Mouse (Mus musculus) midbrain, embryonic 14.5 days (tissue): ENCODE measurements around the gene Abhd17a. TPM values are rescaled to one million over a fixed set of nuclear protein-coding genes. Genes with fewer than 3 reads are reported as not detected.
A peak's percentile ranks its signal among the peaks of the same experiment; 100 is the strongest.

ENCODE experiments used
- ATAC-seq: fragments of 200-750 bp; cut with Nextera tagmentation; 2 replicates; pipeline ENCODE4 v1.8.0; 2017; ENCODE audit warnings: moderate number of reproducible peaks, moderate library complexity; ENCODE audit not compliant: low FRiP score, low TSS enrichment
- DNase-seq: peaks from one replicate; pipeline ENCODE4 v3.0.0-alpha.2; 2015
- H3K27ac ChIP-seq: fragments of 300-500 bp; sonication (generic); replicated peaks from 2 replicates; pipeline ENCODE4 v1.5.1; 2014; ENCODE audit warnings: mild to moderate bottlenecking, low read depth, low read length, moderate library complexity
- H3K27me3 ChIP-seq: fragments of 300-500 bp; sonication (generic); 2 replicates; pipeline ENCODE4 v1.6.1; 2014; ENCODE audit warnings: low read length, control low read depth, mixed read lengths; ENCODE audit not compliant: control insufficient read depth, insufficient read depth
- H3K36me3 ChIP-seq: fragments of 300-500 bp; sonication (generic); 2 replicates; pipeline ENCODE4 v1.6.1; 2014; ENCODE audit warnings: low read length, control low read depth; ENCODE audit not compliant: control insufficient read depth, insufficient read depth
- H3K4me1 ChIP-seq: fragments of 300-500 bp; sonication (generic); 2 replicates; pipeline ENCODE4 v1.6.1; 2014; ENCODE audit warnings: mild to moderate bottlenecking, antibody characterized with exemption, low read length, control low read depth; ENCODE audit not compliant: control insufficient read depth, insufficient read depth
- H3K4me2 ChIP-seq: fragments of 300-500 bp; sonication (generic); 2 replicates; pipeline ENCODE4 v1.6.1; 2014; ENCODE audit warnings: mild to moderate bottlenecking, low read length, moderate library complexity
- H3K4me3 ChIP-seq: fragments of 300-500 bp; sonication (generic); replicated peaks from 2 replicates; pipeline ENCODE4 v1.5.1; 2014; ENCODE audit warnings: low read depth, low read length
- H3K9ac ChIP-seq: fragments of 300-500 bp; sonication (generic); replicated peaks from 2 replicates; pipeline ENCODE4 v1.6.1; 2014; ENCODE audit warnings: mild to moderate bottlenecking, low read length, moderate library complexity
- H3K9me3 ChIP-seq: fragments of 300-500 bp; sonication (generic); 2 replicates; pipeline ENCODE4 v1.6.1; 2016; ENCODE audit warnings: low read length, control low read depth, mixed read lengths; ENCODE audit not compliant: control insufficient read depth
- WGBS: fragments of 180-500 bp; shearing (Covaris S2); extraction: QIAGEN DNeasy Blood & Tissue Kit; methylation state at CpG from one replicate; pipeline ENCODE4 v1.1.7; 2014; 5-methylcytosine and 5-hydroxymethylcytosine counted together
- polyA plus RNA-seq: library from polyadenylated mRNA; unstranded; fragments of >200 nt; fragmentation: Nextera tagmentation; extraction: Ambion mirVana; gene quantifications from 2 replicates; pipeline ENCODE4 v1.2.1, GENCODE M21; 2014

Gene Abhd17a
- polyA plus RNA-seq, 1 experiment from 2014 or later = 128 TPM

DNA sequence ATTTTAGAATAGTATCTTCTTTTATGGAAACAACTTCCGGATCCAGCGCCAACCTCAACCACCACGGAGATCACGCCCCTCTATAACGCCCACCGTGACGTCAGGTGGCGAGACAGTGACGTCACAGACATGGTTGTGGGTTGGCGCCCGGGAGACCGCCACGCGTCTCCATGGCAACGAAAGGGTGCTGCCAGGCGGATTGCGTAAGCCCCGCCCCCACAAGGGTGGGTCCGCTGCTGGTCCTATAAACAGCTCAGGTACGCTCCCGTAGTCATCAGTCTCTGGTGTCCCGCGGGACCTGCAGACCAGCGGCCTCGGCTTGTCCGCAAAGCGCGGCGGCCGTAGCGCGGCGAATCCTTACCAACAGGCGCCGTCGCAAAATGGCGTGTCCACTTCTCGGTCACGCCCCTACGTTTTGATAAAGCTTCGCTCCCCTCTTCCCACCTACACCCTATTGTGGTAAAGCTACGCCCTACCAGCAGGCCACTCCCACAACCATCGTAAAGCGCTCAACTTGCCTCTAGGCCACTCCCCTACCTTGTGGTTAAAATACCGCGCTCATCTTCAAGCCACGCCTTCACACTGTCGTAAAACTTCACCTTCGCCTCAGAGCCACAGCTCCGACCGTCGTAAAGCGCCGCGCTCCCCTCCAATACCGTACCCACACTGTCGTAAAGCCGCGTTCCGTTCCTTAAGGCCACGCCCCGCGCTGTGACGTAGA is 32.0 kb upstream of the Abhd17a start:
- Histone ChIP-seq H3K9me3 (no peaks in the 10 kb centered on the region), H3K9ac (peak overlapping the region; percentile 86; the same call in 1 of the 2 replicates), H3K27ac (peak overlapping the region; percentile 97), H3K4me3 (peak overlapping the region; percentile 78), H3K27me3 (no peaks in the 10 kb centered on the region), H3K4me2 (peak overlapping the region; percentile 98), H3K36me3 (no peaks in the 10 kb centered on the region), H3K4me1 (peaks cover 22% of the 10 kb centered on the region)
- DNase-seq (peak; percentile 100), ATAC-seq (peak; percentile 96)
- WGBS = under 1% methylated on average over 64 of the region's 64 CpGs

GRCm38 (mm10) chr10:80621690-80621939 is 31.5 kb upstream of the Abhd17a start:
- ATAC-seq = no peak
- H3K27ac ChIP-seq = peak overlapping the region; percentile 97
- H3K4me3 ChIP-seq = peak overlapping the region; percentile 78
- H3K27me3 ChIP-seq = no peaks in the 10 kb centered on the region
- no peaks in the 10 kb centered on the region for H3K9me3 ChIP-seq
- no peaks in the 10 kb centered on the region for H3K36me3 ChIP-seq
- peaks cover 22% of the 10 kb centered on the region for H3K4me1 ChIP-seq
- H3K9ac ChIP-seq = peak overlapping the region; percentile 52
- no peak for DNase-seq
- WGBS = 3% methylated on average over 9 of the region's 9 CpGs
- peak overlapping the region; percentile 66 for H3K4me2 ChIP-seq

- Histone ChIP-seq H3K4me1 (peaks cover 22% of the 10 kb centered on the region), H3K9me3 (no peaks in the 10 kb centered on the region), H3K27me3 (no peaks in the 10 kb centered on the region), H3K9ac (peak overlapping the region; percentile 52), H3K4me2 (peak overlapping the region; percentile 66), H3K36me3 (peaks cover 1% of the 10 kb centered on the region), H3K27ac (peak overlapping the region; percentile 97), H3K4me3 (peak overlapping the region; percentile 78)
- no peak for DNase-seq
- 52% methylated on average over 16 of the region's 16 CpGs for WGBS
- no peak for ATAC-seq
These were observed 30.9 kb upstream of the Abhd17a start for GRCm38 (mm10) chr10:80620796-80621689.

DNA sequence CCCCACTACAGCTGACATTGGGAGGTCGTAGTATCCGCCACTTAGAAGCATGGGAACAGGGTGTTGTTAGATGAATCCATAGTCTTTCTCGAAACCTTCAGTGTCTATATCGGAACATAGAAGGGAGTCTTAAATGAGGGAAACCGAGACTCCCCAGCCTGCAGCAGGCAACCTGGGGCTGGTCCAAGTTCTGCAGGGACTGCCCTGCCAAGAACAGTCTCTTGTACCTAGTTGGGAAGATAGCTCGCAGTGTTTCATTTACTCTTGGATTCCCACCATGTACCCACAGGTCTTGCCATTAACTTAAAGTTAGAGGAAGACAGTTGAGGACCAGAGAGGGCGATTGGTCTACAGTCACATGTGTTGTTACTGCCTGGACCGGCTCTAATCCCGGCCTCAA is 30.2 kb upstream of the Abhd17a start:
- Histone ChIP-seq H3K36me3 (peaks cover 8% of the 10 kb centered on the region), H3K4me2 (no peak overlapping the region), H3K9me3 (no peaks in the 10 kb centered on the region), H3K4me1 (peaks cover 22% of the 10 kb centered on the region), H3K4me3 (no peak overlapping the region), H3K9ac (no peak overlapping the region), H3K27ac (no peak overlapping the region), H3K27me3 (no peaks in the 10 kb centered on the region)
- 85% methylated on average over 9 of the region's 9 CpGs for WGBS
- no peak for ATAC-seq
- no peak for DNase-seq

GRCm38 (mm10) chr10:80619465-80620244 is 29.5 kb upstream of the Abhd17a start:
- 36% methylated on average over 8 of the region's 8 CpGs for WGBS
- Histone ChIP-seq H3K4me2 (no peak overlapping the region), H3K4me3 (no peak overlapping the region), H3K27me3 (no peaks in the 10 kb centered on the region), H3K9me3 (no peaks in the 10 kb centered on the region), H3K36me3 (peaks cover 15% of the 10 kb centered on the region), H3K9ac (no peak overlapping the region), H3K4me1 (peaks cover 21% of the 10 kb centered on the region), H3K27ac (no peak overlapping the region)
- DNase-seq (no peak), ATAC-seq (no peak)

GRCm38 (mm10) chr10:80618181-80618580 is 28.0 kb upstream of the Abhd17a start:
- Histone ChIP-seq H3K36me3 (peaks cover 26% of the 10 kb centered on the region), H3K4me3 (no peak overlapping the region), H3K9me3 (no peaks in the 10 kb centered on the region), H3K4me1 (peaks cover 6% of the 10 kb centered on the region), H3K4me2 (no peak overlapping the region), H3K27me3 (no peaks in the 10 kb centered on the region), H3K9ac (no peak overlapping the region), H3K27ac (no peak overlapping the region)
- DNase-seq = no peak
- no peak for ATAC-seq
- WGBS = 85% methylated on average over 9 of the region's 9 CpGs

GRCm38 (mm10) chr10:80614351-80614750 is 24.2 kb upstream of the Abhd17a start:
- no peak overlapping the region for H3K9ac ChIP-seq
- ATAC-seq (no peak), DNase-seq (no peak)
- WGBS = 92% methylated on average over 6 of the region's 6 CpGs
- no peak overlapping the region for H3K4me2 ChIP-seq
- peaks cover 48% of the 10 kb centered on the region for H3K36me3 ChIP-seq
- H3K4me3 ChIP-seq = no peak overlapping the region
- H3K27ac ChIP-seq = no peak overlapping the region
- H3K9me3 ChIP-seq = no peaks in the 10 kb centered on the region
- no peaks in the 10 kb centered on the region for H3K4me1 ChIP-seq
- no peaks in the 10 kb centered on the region for H3K27me3 ChIP-seq

DNA sequence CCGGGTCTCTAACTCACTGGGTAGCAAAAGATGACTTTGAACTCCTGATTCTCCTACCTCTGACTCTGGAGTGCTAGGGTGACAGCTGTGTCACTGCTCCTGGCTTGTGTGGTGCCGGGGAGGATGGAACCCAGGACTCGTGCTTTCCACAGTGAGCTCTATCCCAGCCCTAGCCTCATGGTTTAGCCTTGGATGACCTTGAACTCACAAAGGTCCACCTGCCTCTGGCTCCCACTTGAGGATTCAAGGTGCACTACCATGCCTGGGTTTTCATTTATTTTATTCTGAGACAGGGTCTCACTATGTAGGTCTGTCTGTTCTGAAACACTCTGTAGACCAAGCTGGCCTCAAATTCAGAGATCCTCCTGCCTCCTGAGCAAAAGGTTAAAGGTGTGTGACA is 23.7 kb upstream of the Abhd17a start:
- H3K4me1 ChIP-seq = no peaks in the 10 kb centered on the region
- peaks cover 53% of the 10 kb centered on the region for H3K36me3 ChIP-seq
- H3K27ac ChIP-seq = no peak overlapping the region
- WGBS = 97% methylated on average over 3 of the region's 3 CpGs
- DNase-seq = no peak
- H3K27me3 ChIP-seq = no peaks in the 10 kb centered on the region
- no peak overlapping the region for H3K4me2 ChIP-seq
- ATAC-seq = no peak
- no peak overlapping the region for H3K4me3 ChIP-seq
- H3K9ac ChIP-seq = no peak overlapping the region
- H3K9me3 ChIP-seq = no peaks in the 10 kb centered on the region
